Mouse (Mus musculus): ENCODE data around the gene Nrap. TPM values are rescaled to one million over a fixed set of nuclear protein-coding genes. Genes with fewer than 3 reads are reported as not detected.

Gene Nrap
- polyA plus RNA-seq, 1 experiment from 2014 or later = 0.22 TPM

DNA sequence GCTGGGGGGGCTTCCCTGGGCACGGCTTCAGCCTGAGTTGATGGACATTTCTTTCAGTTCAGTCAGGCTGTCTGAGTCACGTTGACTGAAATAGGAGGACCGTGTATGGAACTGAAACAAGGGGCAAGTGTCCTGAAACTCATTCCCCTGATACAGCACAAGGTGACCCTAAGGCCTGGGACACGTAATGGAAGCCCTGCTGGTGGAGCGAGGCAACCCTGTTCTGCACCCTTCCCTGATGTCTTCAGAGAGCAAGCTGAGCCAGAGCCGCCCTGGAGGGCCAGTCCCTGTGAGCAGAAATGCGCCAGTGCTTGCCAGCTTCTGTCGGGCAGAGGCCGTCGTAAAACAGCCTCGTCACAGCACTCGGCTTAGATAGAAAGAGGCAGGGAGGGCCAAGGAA is 53.0 kb downstream of the Nrap start:
- no peak overlapping the region for H3K4me2 ChIP-seq (ENCODE audit: low read length)
- H3K9me3 ChIP-seq (ENCODE audit: control insufficient read depth, low read length) = no peaks in the 10 kb centered on the region
- no peaks in the 10 kb centered on the region for H3K4me1 ChIP-seq (replicated peaks; ENCODE audit: control insufficient read depth, insufficient read depth, low read length)
- no peak for ATAC-seq
- H3K27ac ChIP-seq (ENCODE audit: low read length) = no peak overlapping the region
- 75% methylated on average over 12 of the region's 12 CpGs for WGBS
- H3K9ac ChIP-seq (replicated peaks; ENCODE audit: low read depth, low read length) = no peak overlapping the region
- H3K4me3 ChIP-seq (replicated peaks; ENCODE audit: low read length) = no peak overlapping the region
- H3K36me3 ChIP-seq (ENCODE audit: control insufficient read depth, insufficient read depth) = no peaks in the 10 kb centered on the region
- H3K27me3 ChIP-seq (replicated peaks; ENCODE audit: control insufficient read depth, insufficient read depth, low read length) = no peaks in the 10 kb centered on the region

- no peak for ATAC-seq
- H3K27ac ChIP-seq (ENCODE audit: low read length) = no peak overlapping the region
- H3K9me3 ChIP-seq (ENCODE audit: control insufficient read depth, low read length) = no peaks in the 10 kb centered on the region
- H3K4me2 ChIP-seq (ENCODE audit: low read length) = no peak overlapping the region
- H3K36me3 ChIP-seq (ENCODE audit: control insufficient read depth, insufficient read depth) = no peaks in the 10 kb centered on the region
- H3K4me3 ChIP-seq (replicated peaks; ENCODE audit: low read length) = no peak overlapping the region
- no peaks in the 10 kb centered on the region for H3K4me1 ChIP-seq (replicated peaks; ENCODE audit: control insufficient read depth, insufficient read depth, low read length)
- no peak overlapping the region for H3K9ac ChIP-seq (replicated peaks; ENCODE audit: low read depth, low read length)
- whole genome bisulfite sequencing = 92% methylated on average over 17 of the region's 17 CpGs
- H3K27me3 ChIP-seq (replicated peaks; ENCODE audit: control insufficient read depth, insufficient read depth, low read length) = no peaks in the 10 kb centered on the region
Observed at GRCm38 (mm10) chr19:56336321-56336720, 53.5 kb downstream of the Nrap start.

- Histone ChIP-seq H3K36me3 (ENCODE audit: control insufficient read depth, insufficient read depth) (no peaks in the 10 kb centered on the region), H3K4me1 (replicated peaks; ENCODE audit: control insufficient read depth, insufficient read depth, low read length) (peaks cover 10% of the 10 kb centered on the region), H3K27ac (ENCODE audit: low read length) (no peak overlapping the region), H3K9ac (replicated peaks; ENCODE audit: low read depth, low read length) (peak overlapping the region; percentile 3; the same call in 1 of the 2 replicates), H3K9me3 (ENCODE audit: control insufficient read depth, low read length) (no peaks in the 10 kb centered on the region), H3K4me3 (replicated peaks; ENCODE audit: low read length) (no peak overlapping the region), H3K4me2 (ENCODE audit: low read length) (no peak overlapping the region), H3K27me3 (replicated peaks; ENCODE audit: control insufficient read depth, insufficient read depth, low read length) (no peaks in the 10 kb centered on the region)
- 23% methylated on average over 21 of the region's 21 CpGs for WGBS
- 0 out of 2 replicates have a peak, but pooled peaks have one; percentile 26 for ATAC-seq
Observed at GRCm38 (mm10) chr19:56326243-56326855, 63.5 kb downstream of the Nrap start.

GRCm38 (mm10) chr19:56325676-56326075 is 64.2 kb downstream of the Nrap start:
- no peak for ATAC-seq
- Histone ChIP-seq H3K4me2 (ENCODE audit: low read length) (no peak overlapping the region), H3K9me3 (ENCODE audit: control insufficient read depth, low read length) (no peaks in the 10 kb centered on the region), H3K9ac (replicated peaks; ENCODE audit: low read depth, low read length) (no peak overlapping the region), H3K27ac (ENCODE audit: low read length) (no peak overlapping the region), H3K36me3 (ENCODE audit: control insufficient read depth, insufficient read depth) (no peaks in the 10 kb centered on the region), H3K4me3 (replicated peaks; ENCODE audit: low read length) (no peak overlapping the region), H3K4me1 (replicated peaks; ENCODE audit: control insufficient read depth, insufficient read depth, low read length) (peaks cover 12% of the 10 kb centered on the region), H3K27me3 (replicated peaks; ENCODE audit: control insufficient read depth, insufficient read depth, low read length) (no peaks in the 10 kb centered on the region)
- 52% methylated on average over 10 of the region's 10 CpGs for WGBS

GRCm38 (mm10) chr19:56321303-56321920 is 68.4 kb downstream of the Nrap start:
- Histone ChIP-seq H3K9ac (replicated peaks; ENCODE audit: low read depth, low read length) (no peak overlapping the region), H3K4me3 (replicated peaks; ENCODE audit: low read length) (no peak overlapping the region), H3K4me1 (replicated peaks; ENCODE audit: control insufficient read depth, insufficient read depth, low read length) (peaks cover 15% of the 10 kb centered on the region), H3K9me3 (ENCODE audit: control insufficient read depth, low read length) (no peaks in the 10 kb centered on the region), H3K27me3 (replicated peaks; ENCODE audit: control insufficient read depth, insufficient read depth, low read length) (no peaks in the 10 kb centered on the region), H3K27ac (ENCODE audit: low read length) (no peak overlapping the region), H3K4me2 (ENCODE audit: low read length) (no peak overlapping the region), H3K36me3 (ENCODE audit: control insufficient read depth, insufficient read depth) (no peaks in the 10 kb centered on the region)
- no peak for ATAC-seq
- WGBS = 69% methylated on average over 12 of the region's 12 CpGs

DNA sequence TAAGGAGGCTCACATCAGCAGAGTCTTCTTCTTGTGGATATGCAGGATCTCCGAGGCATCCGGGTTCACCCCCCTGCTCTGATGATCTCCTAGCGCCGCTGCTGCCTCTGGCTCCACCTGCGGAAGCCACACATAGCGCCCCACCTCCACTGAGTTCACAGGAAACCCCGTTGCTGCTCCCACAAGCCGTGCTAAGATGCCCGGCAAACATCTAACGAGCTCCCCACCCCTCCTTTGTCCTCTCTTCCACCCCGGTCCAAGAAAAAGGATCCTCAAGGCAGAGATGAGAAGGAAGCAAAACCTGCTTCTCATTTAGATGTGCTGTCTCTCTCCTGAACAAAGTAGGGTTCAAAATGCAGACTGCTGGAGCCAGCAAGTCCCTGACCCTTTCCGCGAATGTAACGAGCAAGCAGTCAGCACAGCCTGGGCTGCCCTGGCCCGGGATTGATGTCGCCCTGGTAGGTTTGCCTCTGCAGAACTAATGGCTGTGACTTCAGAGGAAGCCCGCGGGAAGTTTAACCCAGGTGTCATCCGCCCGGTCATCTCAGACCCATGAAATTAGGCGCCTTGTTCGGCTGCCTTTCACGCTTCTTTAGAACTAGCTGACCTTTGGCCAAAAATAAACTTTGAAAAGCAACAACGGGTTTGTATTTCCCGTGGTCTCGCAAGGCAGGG is 69.5 kb downstream of the Nrap start:
- H3K9me3 ChIP-seq (ENCODE audit: control insufficient read depth, low read length) = no peaks in the 10 kb centered on the region
- 34% methylated on average over 26 of the region's 26 CpGs for WGBS
- no peaks in the 10 kb centered on the region for H3K27me3 ChIP-seq (replicated peaks; ENCODE audit: control insufficient read depth, insufficient read depth, low read length)
- H3K4me2 ChIP-seq (ENCODE audit: low read length) = peak overlapping the region; percentile 6; the same call in 1 of the 2 replicates
- no peak for ATAC-seq
- H3K36me3 ChIP-seq (ENCODE audit: control insufficient read depth, insufficient read depth) = no peaks in the 10 kb centered on the region
- peaks cover 8% of the 10 kb centered on the region; the same call in 1 of the 2 replicates for H3K4me1 ChIP-seq (replicated peaks; ENCODE audit: control insufficient read depth, insufficient read depth, low read length)
- H3K27ac ChIP-seq (ENCODE audit: low read length) = no peak overlapping the region
- H3K4me3 ChIP-seq (replicated peaks; ENCODE audit: low read length) = no peak overlapping the region
- H3K9ac ChIP-seq (replicated peaks; ENCODE audit: low read depth, low read length) = no peak overlapping the region

- Histone ChIP-seq H3K4me2 (ENCODE audit: low read length) (no peak overlapping the region; the same call in 1 of the 2 replicates), H3K27ac (ENCODE audit: low read length) (no peak overlapping the region), H3K4me3 (replicated peaks; ENCODE audit: low read length) (no peak overlapping the region), H3K9ac (replicated peaks; ENCODE audit: low read depth, low read length) (no peak overlapping the region), H3K36me3 (ENCODE audit: control insufficient read depth, insufficient read depth) (no peaks in the 10 kb centered on the region), H3K9me3 (ENCODE audit: control insufficient read depth, low read length) (no peaks in the 10 kb centered on the region), H3K27me3 (replicated peaks; ENCODE audit: control insufficient read depth, insufficient read depth, low read length) (no peaks in the 10 kb centered on the region), H3K4me1 (replicated peaks; ENCODE audit: control insufficient read depth, insufficient read depth, low read length) (peaks cover 8% of the 10 kb centered on the region; the same call in 1 of the 2 replicates)
- WGBS = 90% methylated on average over 6 of the region's 6 CpGs
- ATAC-seq = no peak
Observed at GRCm38 (mm10) chr19:56319629-56320028, 70.2 kb downstream of the Nrap start.

- H3K27me3 ChIP-seq (replicated peaks; ENCODE audit: control insufficient read depth, insufficient read depth, low read length) = no peaks in the 10 kb centered on the region
- 93% methylated on average over 7 of the region's 7 CpGs for WGBS
Observed at GRCm38 (mm10) chr19:56319219-56319618, 70.6 kb downstream of the Nrap start.

GRCm38 (mm10) chr19:56316531-56316930 is 73.3 kb downstream of the Nrap start:
- Histone ChIP-seq H3K4me2 (ENCODE audit: low read length) (no peak overlapping the region), H3K4me1 (replicated peaks; ENCODE audit: control insufficient read depth, insufficient read depth, low read length) (peaks cover 8% of the 10 kb centered on the region; the same call in 1 of the 2 replicates), H3K27ac (ENCODE audit: low read length) (no peak overlapping the region), H3K9me3 (ENCODE audit: control insufficient read depth, low read length) (no peaks in the 10 kb centered on the region), H3K27me3 (replicated peaks; ENCODE audit: control insufficient read depth, insufficient read depth, low read length) (no peaks in the 10 kb centered on the region), H3K4me3 (replicated peaks; ENCODE audit: low read length) (no peak overlapping the region), H3K9ac (replicated peaks; ENCODE audit: low read depth, low read length) (no peak overlapping the region), H3K36me3 (ENCODE audit: control insufficient read depth, insufficient read depth) (no peaks in the 10 kb centered on the region)
- no peak for ATAC-seq
- 86% methylated on average over 3 of the region's 3 CpGs for WGBS

More at GRCm38 (mm10) chr19:56319219-56319618, 70.6 kb downstream of the Nrap start:
- Histone ChIP-seq H3K4me2 (ENCODE audit: low read length) (no peak overlapping the region), H3K27ac (ENCODE audit: low read length) (no peak overlapping the region), H3K4me1 (replicated peaks; ENCODE audit: control insufficient read depth, insufficient read depth, low read length) (peaks cover 8% of the 10 kb centered on the region; the same call in 1 of the 2 replicates), H3K9ac (replicated peaks; ENCODE audit: low read depth, low read length) (no peak overlapping the region), H3K4me3 (replicated peaks; ENCODE audit: low read length) (no peak overlapping the region), H3K9me3 (ENCODE audit: control insufficient read depth, low read length) (no peaks in the 10 kb centered on the region), H3K36me3 (ENCODE audit: control insufficient read depth, insufficient read depth) (no peaks in the 10 kb centered on the region)
- ATAC-seq = no peak

Measured in forebrain, embryonic 16.5 days (tissue).